Mouse (Mus musculus): ENCODE measurements around the gene Zbtb20. TPM values are rescaled to one million over a fixed set of nuclear protein-coding genes. Genes with fewer than 3 reads are reported as not detected.
A peak's percentile ranks its signal among the peaks of the same experiment; 100 is the strongest.

Zbtb20 gene
- polyA plus RNA-seq, 1 experiment from 2014 or later: 27.9 TPM

DNA sequence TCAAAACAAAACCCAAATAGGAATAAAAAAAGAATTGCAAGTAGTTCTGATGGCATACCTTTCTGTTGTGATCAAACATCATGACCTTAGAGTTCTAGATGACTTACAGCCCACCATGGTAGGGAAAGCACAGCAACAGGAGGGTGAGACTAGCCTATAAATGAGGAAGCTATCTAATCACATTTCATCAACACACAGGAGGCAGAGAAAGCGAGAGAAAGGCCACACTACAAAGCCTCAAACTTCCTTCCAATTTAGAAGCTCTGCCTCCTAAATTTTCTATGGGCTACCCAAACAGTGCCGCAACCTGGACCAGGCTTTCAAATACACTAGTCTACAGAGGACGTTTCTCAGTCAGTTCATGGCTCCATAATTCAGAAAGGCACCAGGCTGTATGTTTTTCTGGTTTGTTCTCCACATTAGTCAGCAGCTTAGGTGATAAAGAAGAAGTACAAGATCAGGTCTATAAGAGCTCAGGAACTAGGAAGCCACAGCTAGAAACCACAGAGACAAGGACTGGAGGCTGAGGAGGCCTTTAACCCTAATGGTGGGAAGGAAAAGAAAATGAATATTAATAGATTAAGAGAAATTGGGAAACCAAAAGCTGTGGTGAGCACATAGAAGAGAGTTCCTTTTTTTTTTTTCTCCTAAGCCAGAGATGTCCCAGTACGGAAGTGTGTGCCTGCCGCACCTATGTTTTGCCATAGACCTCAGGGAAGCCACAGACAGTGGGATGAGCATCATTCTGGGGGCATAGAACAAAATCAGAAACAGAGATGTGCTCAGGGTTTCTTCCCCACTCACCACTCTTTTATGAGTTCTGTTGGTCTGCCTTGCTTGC, 572.7 kb downstream of the Zbtb20 start:
- DNase-seq (ENCODE audit: low spot score) (peak; percentile 14), ATAC-seq (no peak)
- no peaks in the 10 kb centered on the region for H3K4me1 ChIP-seq (ENCODE audit: insufficient read depth, low read depth, low read length)
- no peak for TF ChIP-seq CTCF (IDR thresholded peaks at IDR 0.05)
- TF ChIP-seq EP300 (IDR thresholded peaks at IDR 0.05): no peak
- H3K27me3 ChIP-seq (replicated peaks; ENCODE audit: insufficient read depth, low read length): no peaks in the 10 kb centered on the region
- no peaks in the 10 kb centered on the region for H3K9me3 ChIP-seq (ENCODE audit: low read length)
- H3K36me3 ChIP-seq (ENCODE audit: insufficient read depth, low read length): no peaks in the 10 kb centered on the region
- H3K27ac ChIP-seq (ENCODE audit: low read length): no peak overlapping the region
- WGBS: 84% methylated on average over 5 of the region's 5 CpGs
- H3K4me3 ChIP-seq (ENCODE audit: low read depth, low read length): no peak overlapping the region
- no peak overlapping the region for H3K9ac ChIP-seq (replicated peaks; ENCODE audit: low read depth)
- H3K4me2 ChIP-seq (replicated peaks; ENCODE audit: low read depth, low read length): no peak overlapping the region

DNA sequence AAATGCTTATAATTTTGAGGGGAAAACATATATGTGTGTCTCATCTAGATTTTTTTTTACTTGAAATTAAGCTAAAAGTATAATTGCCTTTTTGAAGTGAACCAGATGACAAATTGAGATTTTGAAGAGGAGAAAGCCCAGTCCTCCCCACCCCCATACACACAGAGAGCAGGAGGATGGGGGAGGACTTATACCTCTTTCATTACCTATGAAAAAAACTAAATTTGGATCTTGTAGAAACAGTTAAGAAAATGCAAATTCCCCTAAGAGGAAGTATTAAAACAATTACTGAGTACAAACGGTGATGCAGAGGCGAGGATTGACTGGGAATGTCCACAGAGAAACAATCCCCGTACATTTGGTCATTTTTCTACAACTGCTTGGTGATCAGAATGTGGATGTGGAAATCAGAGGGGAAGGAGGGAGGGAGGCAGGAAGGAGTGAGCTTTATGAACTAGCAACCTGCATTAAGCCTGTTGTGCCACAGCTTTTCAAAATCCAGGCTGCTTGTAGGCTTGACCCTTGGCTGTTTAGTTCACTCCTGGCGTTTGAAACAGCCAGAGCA, 578.8 kb downstream of the Zbtb20 start:
- Histone ChIP-seq H3K27me3 (replicated peaks; ENCODE audit: insufficient read depth, low read length) (no peaks in the 10 kb centered on the region), H3K27ac (ENCODE audit: low read length) (no peak overlapping the region), H3K4me3 (ENCODE audit: low read depth, low read length) (no peak overlapping the region), H3K4me2 (replicated peaks; ENCODE audit: low read depth, low read length) (no peak overlapping the region), H3K4me1 (ENCODE audit: insufficient read depth, low read depth, low read length) (no peaks in the 10 kb centered on the region), H3K9ac (replicated peaks; ENCODE audit: low read depth) (no peak overlapping the region), H3K36me3 (ENCODE audit: insufficient read depth, low read length) (no peaks in the 10 kb centered on the region), H3K9me3 (ENCODE audit: low read length) (no peaks in the 10 kb centered on the region)
- TF ChIP-seq EP300 (IDR thresholded peaks at IDR 0.05) (no peak), CTCF (IDR thresholded peaks at IDR 0.05) (no peak)
- ATAC-seq: peak; percentile 47
- 52% methylated on average over 4 of the region's 4 CpGs for WGBS
- DNase-seq (ENCODE audit: low spot score): peak; percentile 68

DNA sequence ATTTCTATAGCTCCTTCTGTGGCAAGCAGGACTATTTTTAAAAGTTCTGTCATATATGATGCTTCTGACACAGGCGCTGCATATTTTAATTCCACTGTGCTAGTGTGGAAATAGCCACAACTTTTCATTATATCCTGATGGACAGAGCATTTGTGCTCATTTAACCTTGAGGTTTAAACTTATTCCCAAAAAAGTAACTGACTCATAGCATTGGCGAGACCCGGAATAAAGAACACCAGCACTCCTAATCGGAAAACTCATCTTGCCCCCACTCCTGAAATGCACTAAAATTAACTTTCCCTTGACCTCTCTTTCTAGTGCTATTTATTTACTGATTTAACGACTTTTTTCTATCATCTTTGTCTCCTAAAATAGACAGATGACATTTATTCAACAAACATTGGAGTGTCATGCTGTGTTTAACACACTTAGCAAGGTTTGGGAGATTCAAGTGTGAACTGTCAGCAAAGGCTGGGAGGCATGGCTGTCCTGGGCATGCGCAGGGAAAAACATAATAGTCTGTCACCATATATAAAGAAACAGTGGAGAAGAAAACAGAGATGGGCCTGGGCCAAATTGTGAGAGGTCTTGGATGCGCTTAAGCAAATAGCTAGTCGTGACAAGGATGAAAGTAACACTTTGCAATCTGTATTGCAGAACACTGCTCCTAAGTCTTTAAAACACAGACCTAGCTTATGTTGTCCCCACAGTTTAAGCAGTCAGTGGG, 580.9 kb downstream of the Zbtb20 start:
- no peak overlapping the region for H3K9ac ChIP-seq (replicated peaks; ENCODE audit: low read depth)
- no peak for ATAC-seq
- no peaks in the 10 kb centered on the region for H3K36me3 ChIP-seq (ENCODE audit: insufficient read depth, low read length)
- TF ChIP-seq CTCF (IDR thresholded peaks at IDR 0.05): no peak
- no peak for TF ChIP-seq EP300 (IDR thresholded peaks at IDR 0.05)
- H3K27me3 ChIP-seq (replicated peaks; ENCODE audit: insufficient read depth, low read length): no peaks in the 10 kb centered on the region
- H3K27ac ChIP-seq (ENCODE audit: low read length): no peak overlapping the region
- no peak for DNase-seq (ENCODE audit: low spot score)
- H3K4me1 ChIP-seq (ENCODE audit: insufficient read depth, low read depth, low read length): no peaks in the 10 kb centered on the region
- H3K9me3 ChIP-seq (ENCODE audit: low read length): no peaks in the 10 kb centered on the region
- no peak overlapping the region for H3K4me2 ChIP-seq (replicated peaks; ENCODE audit: low read depth, low read length)
- WGBS: 62% methylated on average over 8 of the region's 8 CpGs
- H3K4me3 ChIP-seq (ENCODE audit: low read depth, low read length): no peak overlapping the region

DNA sequence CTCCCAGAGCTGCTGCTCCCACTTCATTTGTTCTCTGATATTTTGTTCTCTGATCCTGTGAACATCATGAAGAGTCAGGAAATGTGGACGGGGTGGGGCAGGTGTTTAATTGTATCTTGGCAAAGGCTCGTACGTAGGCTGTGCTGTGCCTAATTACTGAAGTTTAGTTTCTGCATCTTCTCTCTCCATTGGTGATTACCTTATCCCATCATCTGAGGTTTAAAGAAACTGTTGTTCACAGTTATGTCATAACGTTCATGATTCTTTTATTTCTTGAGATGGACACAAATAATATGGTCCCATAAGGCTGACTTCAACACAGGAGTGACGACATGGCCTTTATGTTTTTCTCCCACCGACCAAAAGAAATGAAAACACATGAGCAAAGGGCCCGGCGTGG, 582.1 kb downstream of the Zbtb20 start:
- Histone ChIP-seq H3K4me3 (ENCODE audit: low read depth, low read length) (no peak overlapping the region), H3K9me3 (ENCODE audit: low read length) (no peaks in the 10 kb centered on the region), H3K4me1 (ENCODE audit: insufficient read depth, low read depth, low read length) (no peaks in the 10 kb centered on the region), H3K4me2 (replicated peaks; ENCODE audit: low read depth, low read length) (no peak overlapping the region), H3K9ac (replicated peaks; ENCODE audit: low read depth) (no peak overlapping the region), H3K27ac (ENCODE audit: low read length) (no peak overlapping the region), H3K27me3 (replicated peaks; ENCODE audit: insufficient read depth, low read length) (no peaks in the 10 kb centered on the region), H3K36me3 (ENCODE audit: insufficient read depth, low read length) (no peaks in the 10 kb centered on the region)
- TF ChIP-seq CTCF (IDR thresholded peaks at IDR 0.05) (no peak), EP300 (IDR thresholded peaks at IDR 0.05) (no peak)
- ATAC-seq (no peak), DNase-seq (ENCODE audit: low spot score) (no peak)
- 80% methylated on average over 8 of the region's 8 CpGs for WGBS

DNA sequence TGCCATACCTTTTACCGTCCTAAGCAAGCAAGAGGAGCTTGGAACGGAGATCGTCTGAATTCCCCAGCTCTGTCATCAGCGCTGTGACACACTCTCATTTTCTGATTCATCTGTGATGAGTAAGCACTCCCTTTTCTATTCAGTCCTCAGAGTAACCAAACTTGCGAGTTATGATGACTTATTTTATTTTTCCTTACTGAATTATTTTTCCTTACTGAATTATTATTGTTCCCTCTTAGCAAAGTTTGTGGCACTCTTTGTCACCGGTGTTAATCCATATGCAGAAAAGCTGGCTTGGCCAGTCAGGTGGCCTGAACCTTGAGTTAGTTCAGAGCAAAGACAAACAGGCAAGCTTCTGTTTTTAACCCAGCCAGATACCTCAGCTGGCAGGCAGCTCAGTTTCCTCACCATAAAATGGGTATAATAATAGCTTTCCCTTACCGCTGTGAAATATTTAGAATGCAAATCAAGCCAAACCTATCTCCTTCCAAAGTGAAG, 583.1 kb downstream of the Zbtb20 start:
- WGBS: 58% methylated on average over 7 of the region's 7 CpGs

More for the DNA sequence above, 583.1 kb downstream of the Zbtb20 start:
- no peak for TF ChIP-seq CTCF (IDR thresholded peaks at IDR 0.05)
- peak; percentile 20; the same call in 1 of the 2 replicates for TF ChIP-seq EP300 (IDR thresholded peaks at IDR 0.05)
- ATAC-seq (peak; percentile 37; the same call in 1 of the 2 replicates), DNase-seq (ENCODE audit: low spot score) (peak; percentile 8)
- H3K9me3 ChIP-seq (ENCODE audit: low read length): no peaks in the 10 kb centered on the region
- H3K4me1 ChIP-seq (ENCODE audit: insufficient read depth, low read depth, low read length): no peaks in the 10 kb centered on the region
- no peak overlapping the region for H3K4me2 ChIP-seq (replicated peaks; ENCODE audit: low read depth, low read length)
- no peaks in the 10 kb centered on the region for H3K36me3 ChIP-seq (ENCODE audit: insufficient read depth, low read length)
- no peak overlapping the region for H3K9ac ChIP-seq (replicated peaks; ENCODE audit: low read depth)
- no peaks in the 10 kb centered on the region for H3K27me3 ChIP-seq (replicated peaks; ENCODE audit: insufficient read depth, low read length)
- H3K27ac ChIP-seq (ENCODE audit: low read length): no peak overlapping the region
- H3K4me3 ChIP-seq (ENCODE audit: low read depth, low read length): no peak overlapping the region
